Mouse (Mus musculus) adrenal gland, adult 18-20 months (tissue): ENCODE data around the gene Sec62. TPM values are rescaled to one million over a fixed set of nuclear protein-coding genes. Genes with fewer than 3 reads are reported as not detected.
A peak's percentile ranks its signal among the peaks of the same experiment; 100 is the strongest.

ENCODE experiments used
- DNase-seq, 2 experiments: peaks; one replicate each; pipeline ENCODE4 v3.0.0; 2021 to 2022; ENCODE audit warnings: low spot score in 2 of 2
- long read RNA-seq, 2 experiments: library from polyadenylated mRNA; stranded (forward); transcript quantifications; one replicate each; pipeline ENCODE4 v2.0.0; 2021
- total RNA-seq, 2 experiments: library from RNA; stranded (reverse); gene quantifications; 1 replicate in 1 of 2; 2 replicates in 1 of 2; pipeline ENCODE4 v1.2.3; 2021

Sec62 gene
- 10 to 100 TPM; 93.4 to 98.8 TPM for total RNA-seq
- long read RNA-seq, experiment 1, transcript Sec62-201 (8 exons, 3,967 nt): major isoform, 60 of 78 reads
- long read RNA-seq, experiment 1, partial matches to known transcripts: 14 of 78 reads
- long read RNA-seq, experiment 1, other reads (novel, unspliced or antisense): 4 of 78 reads
- long read RNA-seq, experiment 2, transcript Sec62-201 (8 exons, 3,967 nt): major isoform, 73 of 186 reads
- long read RNA-seq, experiment 2, partial matches to known transcripts: 101 of 186 reads
- long read RNA-seq, experiment 2, other reads (novel, unspliced or antisense): 12 of 186 reads

- peak; percentile 94 for DNase-seq
Observed at GRCm38 (mm10) chr3:30792737-30793402, at the start of gene Sec62. Gene Sec62, plus strand, starts transcription at chr3:30792875.

- no peak for DNase-seq
Observed at GRCm38 (mm10) chr3:30742891-30743290, 49.8 kb upstream of the Sec62 start.

GRCm38 (mm10) chr3:30746006-30746405 is 46.7 kb upstream of the Sec62 start, which contains the start of gene Samd7:
Gene Samd7, plus strand, starts transcription at chr3:30746293.
- no peak for DNase-seq

- no peak for DNase-seq
Observed at GRCm38 (mm10) chr3:30748316-30748715, 44.4 kb upstream of the Sec62 start.

GRCm38 (mm10) chr3:30754696-30755095 is 38.0 kb upstream of the Sec62 start:
- no peak for DNase-seq

GRCm38 (mm10) chr3:30764877-30765276 is 27.8 kb upstream of the Sec62 start:
- no peak for DNase-seq

GRCm38 (mm10) chr3:30765311-30766027 is 27.2 kb upstream of the Sec62 start:
- no peak for DNase-seq

GRCm38 (mm10) chr3:30766177-30766576 is 26.5 kb upstream of the Sec62 start:
- peak in 1 of 2 experiments; percentile 6 for DNase-seq

- no peak for DNase-seq
Observed at GRCm38 (mm10) chr3:30767271-30767670, 25.4 kb upstream of the Sec62 start.

GRCm38 (mm10) chr3:30769755-30770515 is 22.7 kb upstream of the Sec62 start:
- no peak for DNase-seq

GRCm38 (mm10) chr3:30771560-30771959 is 21.1 kb upstream of the Sec62 start:
- DNase-seq: no peak

GRCm38 (mm10) chr3:30772631-30773030 is 20.0 kb upstream of the Sec62 start:
- DNase-seq: no peak

- DNase-seq: no peak
Observed at GRCm38 (mm10) chr3:30774677-30775076, 18.0 kb upstream of the Sec62 start.

GRCm38 (mm10) chr3:30777984-30778383 is 14.7 kb upstream of the Sec62 start:
- no peak for DNase-seq

GRCm38 (mm10) chr3:30788531-30788930 is 4.1 kb upstream of the Sec62 start:
- DNase-seq: no peak

- peak; percentile 46 to 47 for DNase-seq
Observed at GRCm38 (mm10) chr3:30793403-30794221, 937 bp downstream of the Sec62 start.

- no peak for DNase-seq
Observed at GRCm38 (mm10) chr3:30802171-30802570, 9.5 kb downstream of the Sec62 start.

- DNase-seq: no peak
Observed at GRCm38 (mm10) chr3:30812881-30813280, 20.2 kb downstream of the Sec62 start.

GRCm38 (mm10) chr3:30818630-30819125 is 26.0 kb downstream of the Sec62 start:
- no peak for DNase-seq

- DNase-seq: no peak
Observed at GRCm38 (mm10) chr3:30822163-30822562, 29.5 kb downstream of the Sec62 start.
